Mouse (Mus musculus) c-Kit-positive CD71-negative TER-119-negative erythroid progenitor cells, embryonic 14.5 days (primary cell): ENCODE data around the gene Asb14.
"Not testable (repeated sequence)": the region's sequence is repeated elsewhere in the genome, so short reads cannot be mapped to it uniquely, and the experiment has no call there.

ENCODE experiments used
- DNase-seq: peaks from one replicate; pipeline ENCODE4 v3.0.0-alpha.2; 2013; ENCODE audit warnings: low read depth

The Asb14 gene

DNA sequence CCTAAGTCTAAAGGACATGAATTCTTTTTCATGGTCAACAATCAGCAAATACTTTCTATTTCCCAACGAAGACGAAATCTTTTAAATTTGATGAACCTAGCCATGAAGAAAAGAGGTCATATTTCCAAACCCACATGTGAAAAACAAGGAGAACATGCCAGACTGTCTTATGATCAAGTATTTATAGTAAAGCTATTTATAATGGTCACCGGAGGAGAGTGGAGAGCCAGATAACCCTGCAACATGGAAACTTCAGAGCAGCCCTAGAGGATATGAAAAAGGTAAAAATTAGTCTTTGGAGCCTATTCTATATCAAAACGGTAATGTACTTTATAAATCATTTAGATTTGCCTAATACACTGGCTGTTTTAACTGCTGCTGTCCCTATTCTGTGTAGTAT, at the start of gene Asb14:
Gene Asb14, plus strand, starts transcription at position 166 of the 400 bp plus-strand sequence.
- DNase-seq: no peak

DNA sequence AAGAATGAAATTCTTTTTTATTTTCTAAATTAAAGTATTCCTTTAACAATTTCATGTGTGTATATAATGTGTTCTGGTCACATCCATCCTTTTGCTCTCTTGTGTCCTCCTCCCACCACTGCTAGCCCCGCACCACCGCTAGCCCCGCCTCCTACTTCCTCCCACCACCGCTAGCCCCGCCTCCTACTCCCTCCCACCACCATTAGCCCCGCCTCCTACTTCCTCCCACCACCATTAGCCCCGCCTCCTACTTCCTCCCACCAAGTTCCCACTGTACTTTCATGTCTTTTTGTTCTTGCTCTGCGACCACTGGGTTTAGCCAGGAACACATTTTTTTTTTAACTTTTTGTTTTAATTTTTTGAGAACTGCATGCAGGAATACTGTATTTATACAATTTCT, 41.3 kb upstream of the Asb14 start:
- no peak for DNase-seq

DNA sequence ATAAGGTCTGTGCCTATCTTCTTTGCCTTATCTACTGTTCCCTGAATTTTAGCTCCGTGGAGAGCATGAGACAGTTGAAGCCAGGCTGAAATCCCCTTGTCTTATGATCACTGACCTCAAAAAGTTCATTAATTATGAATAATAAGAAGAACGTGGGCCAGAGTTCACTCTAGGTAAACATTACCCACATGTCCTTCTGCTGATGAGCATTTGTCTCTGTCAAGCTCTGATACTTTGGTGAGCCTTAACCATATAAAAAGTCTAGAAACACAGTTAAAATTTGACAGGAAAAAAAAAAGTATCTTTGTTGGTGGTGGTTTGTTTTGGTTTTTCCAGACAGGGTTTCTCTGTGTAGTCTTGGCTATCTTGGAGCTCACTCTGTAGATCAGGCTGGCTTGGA, 40.3 kb upstream of the Asb14 start:
- no peak for DNase-seq

DNA sequence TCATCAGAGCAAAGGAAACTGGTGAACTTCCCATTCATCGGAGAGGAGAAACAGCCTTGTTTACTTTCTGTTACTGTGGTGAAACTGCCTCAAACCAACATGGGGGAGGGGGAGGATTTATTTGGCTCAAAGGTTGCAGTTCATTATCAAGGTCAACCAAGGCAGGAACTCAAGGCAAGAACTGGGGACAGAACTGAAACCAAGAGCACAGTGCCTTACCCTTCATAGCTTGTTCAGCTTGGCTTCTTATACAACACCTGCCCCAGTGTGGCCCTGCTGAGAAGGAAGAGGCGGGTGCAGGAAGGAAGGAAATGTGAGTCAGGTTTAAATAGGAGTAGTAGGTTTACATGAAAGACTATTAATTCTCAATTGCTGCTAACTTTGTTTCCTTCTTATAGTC, 36.0 kb upstream of the Asb14 start:
- DNase-seq: no peak

DNA sequence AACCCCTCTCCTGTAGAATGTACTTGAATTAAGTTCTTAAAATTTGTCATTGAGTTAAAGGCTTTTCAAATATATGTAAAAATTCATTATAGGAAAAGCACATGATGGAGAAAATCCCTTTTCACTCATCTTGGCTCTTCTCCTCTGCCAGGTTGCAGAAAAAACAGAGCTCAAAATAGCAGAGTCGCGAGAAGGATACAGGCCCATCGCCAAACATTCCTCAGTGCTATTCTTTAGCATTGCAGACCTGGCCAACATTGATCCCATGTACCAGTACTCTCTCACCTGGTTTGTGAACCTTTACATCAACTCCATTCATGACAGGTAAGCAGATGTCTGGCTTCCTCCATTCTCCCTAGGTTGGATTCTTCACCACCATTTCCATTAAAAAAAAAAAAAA, 35.3 kb upstream of the Asb14 start:
- no peak for DNase-seq

DNA sequence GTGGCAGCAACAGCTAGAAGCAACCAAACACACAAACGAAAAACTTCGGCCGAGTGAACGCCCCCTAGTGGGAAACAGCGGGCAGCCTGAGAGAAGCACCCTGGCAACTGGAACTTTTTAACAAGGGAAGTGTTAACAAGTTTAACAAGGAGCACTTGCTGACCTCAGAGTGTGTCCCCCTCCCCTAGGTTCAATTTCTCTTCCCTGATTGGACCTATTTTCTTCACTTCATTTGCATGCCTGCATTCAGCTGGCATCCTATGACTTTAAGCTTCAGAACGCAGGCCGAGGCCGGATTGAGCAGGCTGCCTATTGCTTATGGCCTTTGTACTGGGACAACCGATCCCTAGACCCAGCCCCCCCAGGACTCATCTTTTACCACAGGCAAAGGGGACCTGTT, 27.0 kb upstream of the Asb14 start:
- no peak for DNase-seq

DNA sequence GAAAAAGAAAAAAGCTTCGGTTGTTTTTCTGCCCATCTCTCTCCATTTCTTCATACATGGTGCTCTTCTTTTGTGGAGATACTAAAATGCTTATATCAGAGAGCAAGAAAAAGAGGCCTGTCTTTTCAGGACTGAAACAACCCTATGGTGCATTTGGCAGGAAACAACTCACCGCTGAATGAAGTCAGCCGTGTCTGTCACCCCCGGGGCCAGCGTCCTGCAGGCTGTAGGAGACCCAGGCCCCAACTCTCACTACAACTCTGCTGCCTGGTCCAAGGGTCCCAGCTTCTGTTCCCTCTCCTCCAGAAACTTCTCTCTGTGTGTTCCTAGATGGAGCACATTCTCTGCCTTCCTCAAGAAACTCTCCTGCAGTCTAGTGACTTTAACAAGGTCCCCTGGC, 26.1 kb upstream of the Asb14 start:
- DNase-seq: no peak

DNA sequence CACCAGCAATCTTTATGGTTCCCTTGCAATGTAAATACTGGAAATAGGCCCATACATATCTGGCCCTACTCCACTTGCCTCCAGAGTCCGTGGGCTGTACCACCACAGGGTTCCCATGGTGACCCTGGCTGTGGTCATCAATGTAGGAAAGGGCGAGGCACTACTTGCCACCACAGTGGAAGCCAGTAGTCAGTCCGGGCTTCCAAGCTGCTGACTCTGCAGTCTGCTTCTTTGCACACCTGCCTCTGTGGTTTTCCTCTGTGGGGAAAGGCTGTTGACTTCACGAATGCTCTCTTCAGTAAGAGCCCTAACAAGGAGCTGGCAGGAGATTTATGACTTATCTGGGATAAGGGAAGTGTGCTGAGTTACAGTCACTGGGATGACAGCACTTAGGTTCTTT, 15.6 kb upstream of the Asb14 start:
- no peak for DNase-seq

DNA sequence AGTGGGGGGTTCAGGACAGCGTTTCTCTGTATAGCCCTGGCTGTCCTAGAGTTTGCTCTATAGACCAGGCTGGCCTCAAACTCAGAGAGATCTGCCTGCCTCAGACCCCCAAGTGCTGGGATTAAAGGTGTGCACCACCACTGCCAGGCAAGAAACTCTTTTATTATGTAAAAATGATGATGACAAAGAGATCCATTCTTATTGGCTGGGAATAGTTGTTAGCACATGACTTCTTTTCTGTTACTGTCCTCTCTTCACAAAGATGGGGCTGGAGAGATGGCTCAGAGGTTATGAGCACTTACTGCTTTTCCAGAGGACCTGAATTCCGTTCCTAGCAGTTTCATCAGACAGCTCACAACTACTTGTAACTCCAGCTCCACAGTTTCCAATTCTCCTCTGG, 14.4 kb upstream of the Asb14 start:
- DNase-seq: no peak

DNA sequence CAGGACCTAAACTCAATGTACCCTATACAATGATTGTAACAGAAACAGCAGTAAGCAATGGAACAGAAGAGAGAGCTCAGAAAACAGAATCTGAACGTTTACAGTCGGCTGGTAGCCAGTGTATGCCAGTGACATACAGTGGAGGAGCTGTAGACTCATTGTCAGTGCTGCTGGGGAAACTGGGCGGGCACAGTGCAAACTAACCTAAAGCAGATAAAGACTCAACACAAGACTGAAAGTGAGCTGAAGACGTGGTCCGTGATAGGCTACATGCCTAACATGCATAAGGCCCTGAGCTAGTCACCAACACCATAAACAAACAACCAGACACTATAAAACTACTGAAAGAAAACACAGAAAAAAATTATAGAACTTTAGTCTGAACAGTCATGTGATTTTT, 12.7 kb upstream of the Asb14 start:
- no peak for DNase-seq

DNA sequence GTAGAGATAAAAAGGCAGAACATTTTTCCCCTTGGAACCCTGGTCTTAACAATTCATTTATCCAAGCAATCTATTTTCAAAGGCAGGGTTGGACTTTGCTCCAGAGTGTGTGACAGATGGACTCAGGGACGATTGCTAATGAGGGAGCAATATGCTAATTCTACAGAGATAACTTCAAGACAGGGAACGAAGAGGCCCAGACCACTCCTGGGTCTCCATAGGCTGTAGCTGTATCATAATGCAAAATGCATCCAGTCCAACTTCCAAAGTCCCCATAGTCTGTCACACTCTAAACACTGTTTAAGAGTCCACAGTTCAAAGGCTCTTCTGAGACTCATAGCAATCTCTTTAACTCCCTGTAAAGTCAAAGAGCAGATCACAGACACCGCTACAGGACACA, 7.1 kb upstream of the Asb14 start:
- no peak for DNase-seq

DNA sequence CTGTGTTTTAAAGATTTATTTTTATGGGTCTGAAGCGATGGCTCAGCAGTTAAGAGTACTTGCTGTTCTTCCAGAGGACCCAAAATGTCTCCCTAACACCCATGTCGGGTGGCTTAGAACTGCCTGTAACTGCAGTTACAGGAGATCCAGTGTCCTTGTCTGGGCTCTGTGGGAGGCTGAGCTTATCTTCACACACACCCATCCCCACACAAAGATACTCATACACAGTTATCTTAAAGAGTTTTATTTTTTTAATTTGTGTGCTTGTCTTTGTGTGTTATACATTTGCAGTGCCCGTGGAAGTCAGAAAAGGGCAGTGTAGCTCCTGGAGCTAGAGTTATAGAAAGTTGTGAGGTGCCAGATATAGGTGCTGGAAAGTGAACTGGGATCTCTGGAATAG, 3.6 kb upstream of the Asb14 start:
- no peak for DNase-seq

DNA sequence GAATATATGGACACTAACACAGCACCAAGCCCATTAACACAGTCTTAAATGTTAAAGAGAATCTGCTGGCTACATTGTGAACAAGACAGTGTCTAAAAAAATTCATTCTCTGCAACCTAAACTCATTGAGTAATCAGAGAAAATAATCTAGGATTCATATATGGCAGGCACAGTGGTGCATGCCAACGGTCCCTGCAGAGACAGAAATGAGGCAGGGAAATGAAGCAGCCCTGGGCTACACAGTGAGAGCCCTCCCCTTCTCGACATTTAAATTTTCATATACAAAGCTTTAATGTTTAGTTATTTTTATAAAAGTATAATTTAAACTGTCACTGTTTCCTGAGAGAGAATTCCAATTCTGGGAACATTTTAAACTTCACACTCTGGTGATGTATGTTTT, 5.1 kb downstream of the Asb14 start:
- DNase-seq: no peak

DNA sequence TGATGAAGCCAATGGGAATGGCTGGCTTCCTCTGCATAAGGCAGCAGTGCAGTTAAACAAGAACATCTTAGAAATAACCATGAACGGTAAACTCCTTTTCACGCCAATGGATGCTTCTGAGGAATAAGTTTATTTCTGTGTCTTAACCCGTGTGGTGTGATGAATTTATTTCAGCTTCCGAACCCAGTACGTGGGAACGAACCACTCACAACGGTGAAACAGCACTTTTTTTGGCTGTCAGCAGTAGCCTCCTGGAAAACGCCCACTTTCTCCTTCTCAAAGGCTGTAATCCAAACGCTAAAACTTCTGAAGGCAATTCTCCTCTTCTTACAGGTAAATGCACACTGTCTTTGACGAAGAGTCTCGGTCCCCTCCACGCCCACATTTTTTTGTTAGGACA, 6.5 kb downstream of the Asb14 start:
- no peak for DNase-seq

DNA sequence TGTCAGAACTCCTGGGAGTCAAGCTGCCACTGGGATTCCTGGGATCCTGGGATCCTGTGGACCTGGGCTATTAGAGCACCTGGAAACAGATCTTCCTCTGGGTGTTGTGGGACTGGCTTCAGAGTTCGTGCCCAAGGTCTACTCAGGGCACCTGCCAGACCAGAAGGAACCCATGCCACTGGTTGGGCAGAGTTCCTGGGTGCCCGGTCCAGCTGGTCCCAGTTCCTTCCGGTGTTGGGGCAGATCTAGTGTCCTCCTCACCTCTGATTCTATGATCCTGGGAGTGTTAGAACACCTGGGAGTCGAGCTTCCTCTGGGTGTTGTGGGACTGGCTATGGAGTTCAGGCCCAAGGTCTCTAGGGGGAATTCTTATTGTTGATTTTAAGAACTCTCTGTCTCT, 13.0 kb downstream of the Asb14 start:
- DNase-seq: no peak

DNA sequence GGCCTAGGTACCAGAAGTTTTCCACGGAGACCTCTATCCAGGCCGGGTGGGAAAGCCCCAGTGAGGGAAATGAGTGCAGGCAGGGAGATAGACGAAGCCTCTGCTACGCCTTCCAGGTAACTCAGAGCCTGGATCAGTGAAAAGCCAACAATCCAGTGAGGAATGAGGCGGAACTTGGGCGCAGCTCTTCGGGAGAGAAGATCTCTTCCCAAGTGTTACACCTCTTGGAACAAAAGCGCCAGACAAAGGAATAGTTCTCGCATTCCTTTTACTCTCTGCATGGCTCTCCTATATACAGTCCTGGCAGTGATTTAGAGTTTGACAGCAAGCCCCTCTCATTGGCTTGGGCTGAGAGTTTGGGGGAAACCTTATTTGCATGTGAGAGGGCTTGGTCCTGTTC, 16.1 kb downstream of the Asb14 start:
- not testable (repeated sequence) for DNase-seq

DNA sequence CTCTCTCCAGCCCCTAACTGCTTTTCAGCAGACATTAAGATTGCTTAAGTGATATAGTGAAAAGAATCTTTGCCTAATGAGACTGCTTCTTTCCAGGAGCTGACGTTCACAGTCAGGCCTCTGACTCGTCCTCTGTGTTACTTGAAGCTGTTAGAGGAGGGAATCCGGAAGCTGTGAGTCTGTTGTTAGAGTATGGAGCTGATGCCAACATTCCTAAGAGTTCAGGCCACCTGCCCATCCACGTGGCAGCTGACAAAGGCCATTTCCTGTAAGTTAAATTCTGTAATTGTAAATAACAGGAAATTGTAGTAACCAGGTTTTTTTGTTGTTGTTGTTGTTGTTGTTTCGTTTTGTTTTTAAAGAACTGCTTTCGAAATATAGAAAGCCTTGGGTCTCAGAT, 16.8 kb downstream of the Asb14 start:
- no peak for DNase-seq

DNA sequence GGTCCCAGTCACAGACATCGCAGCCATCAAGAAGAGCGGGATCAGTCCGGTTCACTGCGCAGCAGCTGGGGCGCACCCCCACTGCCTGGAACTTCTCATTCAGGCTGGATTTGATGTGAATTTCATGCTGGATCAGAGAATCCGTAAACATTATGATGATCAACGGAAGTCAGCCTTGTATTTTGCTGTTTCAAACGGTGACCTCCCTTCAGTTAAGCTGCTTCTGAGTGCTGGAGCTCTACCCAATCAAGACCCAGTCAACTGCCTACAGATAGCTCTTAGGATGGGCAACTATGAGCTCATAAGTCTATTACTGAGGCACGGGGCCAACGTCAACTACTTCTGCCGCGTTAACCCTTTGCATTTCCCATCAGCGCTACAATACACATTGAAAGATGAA, 17.5 kb downstream of the Asb14 start:
- DNase-seq: no peak

DNA sequence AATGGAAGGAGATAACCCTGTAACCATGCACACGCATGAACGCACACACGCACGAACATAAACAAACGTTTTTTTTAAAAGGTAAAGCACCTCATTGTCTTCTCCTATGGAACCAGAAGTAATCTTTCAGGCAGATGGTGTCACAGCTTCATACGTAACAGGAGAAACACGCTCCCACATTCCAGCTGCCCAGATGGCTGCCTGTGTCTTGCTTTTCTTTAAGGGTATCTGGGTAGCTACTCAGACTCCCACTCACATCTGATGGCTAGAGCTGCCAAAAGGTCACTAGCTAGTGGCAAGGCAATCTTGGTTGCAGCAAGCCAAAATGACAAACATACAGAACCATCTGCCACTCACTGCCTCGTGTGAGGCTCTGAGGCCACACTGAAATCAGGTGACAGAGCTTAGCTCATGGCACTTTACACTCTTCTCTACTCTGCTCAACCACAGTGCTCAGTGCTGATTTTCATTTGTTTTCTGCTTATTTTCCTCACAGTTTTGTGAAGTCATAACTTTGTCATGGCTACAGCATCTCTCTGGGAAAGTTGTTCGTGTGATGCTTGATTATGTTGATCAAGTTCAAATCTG, 19.4 kb downstream of the Asb14 start:
- DNase-seq: no peak

DNA sequence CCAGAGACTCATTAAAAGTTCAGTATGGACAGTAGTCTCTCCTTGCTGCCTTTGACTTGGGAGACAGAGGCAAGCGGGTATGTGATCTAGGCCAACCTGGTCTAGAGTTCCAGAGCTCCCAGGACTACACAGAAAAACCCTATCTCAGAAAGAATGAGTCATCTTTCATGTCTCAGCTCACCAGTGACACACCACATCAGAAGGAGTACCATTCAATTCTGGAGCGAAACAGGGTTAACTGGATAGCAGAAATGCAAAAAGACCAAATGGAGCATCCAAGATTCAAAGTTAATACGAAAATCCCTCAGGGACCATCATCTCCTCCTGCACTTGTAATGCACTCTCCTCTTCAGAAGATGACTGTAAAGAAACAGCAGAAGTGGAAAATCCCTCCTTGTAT, 25.0 kb downstream of the Asb14 start:
- no peak for DNase-seq

DNA sequence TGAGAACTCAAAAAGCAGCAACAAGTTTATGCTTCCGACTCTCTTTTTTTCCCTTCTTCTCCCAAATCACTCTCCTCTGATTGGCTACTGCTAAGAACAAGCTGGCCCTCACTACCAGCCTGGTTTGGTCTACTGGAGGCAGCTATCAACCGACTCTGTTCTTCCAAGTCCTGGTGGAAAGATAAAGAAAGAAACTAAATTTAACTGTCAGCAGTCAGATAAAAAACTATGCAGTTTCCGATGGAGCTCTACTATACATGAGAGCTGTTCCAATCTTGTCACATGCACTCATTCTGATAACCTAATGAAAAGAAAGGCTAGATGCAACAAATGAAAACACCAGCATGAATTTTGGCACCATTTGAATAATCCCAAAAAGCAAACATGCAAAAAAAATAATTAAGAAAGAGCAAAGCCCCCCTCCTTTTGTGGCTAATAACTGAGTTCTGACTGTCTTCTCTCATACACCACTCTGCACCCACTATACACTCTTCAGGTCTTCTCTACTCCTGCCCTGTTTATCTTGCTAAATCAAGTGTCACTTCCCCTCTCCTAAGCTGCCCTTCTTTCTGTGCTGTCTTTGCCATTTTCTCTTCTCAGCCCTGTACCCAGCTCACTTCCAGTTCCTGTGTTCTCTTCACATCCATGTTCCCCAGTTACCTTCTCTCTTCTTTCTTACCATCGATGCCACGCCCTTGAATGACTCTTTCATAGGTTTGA, 29.5 kb downstream of the Asb14 start:
- DNase-seq: no peak

DNA sequence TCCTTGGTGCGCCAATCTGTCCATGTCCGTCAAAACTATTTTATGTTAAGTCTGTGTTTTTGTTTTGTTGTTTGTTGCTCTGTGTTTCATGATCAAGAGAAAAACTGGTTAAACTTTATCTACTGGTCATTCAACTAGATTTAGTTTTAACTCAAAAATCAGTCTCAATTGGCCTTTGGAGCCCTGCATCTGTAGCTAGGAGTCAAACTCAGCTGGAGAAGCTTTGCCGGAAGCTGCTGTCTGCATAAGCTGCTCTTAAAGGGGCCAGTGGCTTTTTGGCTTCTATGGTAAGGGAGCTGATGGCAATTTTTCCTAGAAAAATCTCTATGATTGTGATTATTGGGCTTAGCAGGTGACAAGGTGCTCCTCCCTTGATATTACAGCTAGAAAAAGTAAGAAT, 40.5 kb downstream of the Asb14 start:
- no peak for DNase-seq

DNA sequence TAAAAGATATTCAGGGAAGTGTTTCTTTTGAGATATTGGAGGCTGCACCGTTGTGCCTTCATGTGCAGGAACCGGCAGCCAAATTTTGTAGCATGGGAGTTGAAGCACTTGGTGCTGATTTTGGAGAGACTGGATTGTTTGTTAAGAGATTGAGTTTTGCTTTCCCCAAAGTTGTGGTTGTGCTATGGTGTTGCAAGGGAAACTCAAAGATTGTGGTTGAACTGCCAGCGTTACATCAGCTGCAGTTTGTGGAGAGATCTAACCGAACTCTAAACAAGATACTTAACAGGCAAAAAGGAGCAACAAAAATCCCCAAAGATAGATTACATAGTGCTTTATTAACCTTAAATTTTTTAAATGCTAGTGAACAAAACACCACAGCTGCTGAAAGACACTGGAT, 41.2 kb downstream of the Asb14 start:
- no peak for DNase-seq

DNA sequence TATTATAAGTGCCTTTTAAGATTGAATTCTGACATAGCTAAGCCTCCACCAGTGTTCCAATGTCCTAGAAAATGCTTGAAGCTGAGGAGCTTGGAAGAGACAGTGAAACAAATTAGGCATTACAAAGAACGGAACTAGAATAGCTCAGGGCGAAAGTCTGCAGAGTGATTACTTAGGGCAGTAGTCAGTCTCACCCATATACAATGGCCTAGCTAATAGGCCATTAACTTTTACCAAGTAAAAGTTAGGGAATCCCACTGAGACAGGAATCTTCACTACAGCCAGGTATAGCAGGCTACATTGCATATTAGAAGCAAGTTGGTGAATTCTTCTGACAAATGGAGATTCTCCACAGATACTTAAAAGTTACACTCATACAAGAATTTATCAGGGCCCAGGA, 61.8 kb downstream of the Asb14 start:
- DNase-seq: not testable (repeated sequence)
